Mouse (Mus musculus) lung, postnatal 0 days (tissue): Measurements from ENCODE around the gene Gtpbp8.

Source experiments
- CTCF ChIP-seq: IDR thresholded peaks from 2 replicates; pipeline ENCODE4 v1.5.1; 2016; ENCODE audit warnings: antibody characterized with exemption, mild to moderate bottlenecking
- EP300 ChIP-seq: IDR thresholded peaks from 2 replicates; pipeline ENCODE4 v1.6.1; 2016; ENCODE audit warnings: antibody characterized with exemption, mild to moderate bottlenecking, control low read depth

GRCm38 (mm10) chr16:44716305-44717140, 29.6 kb downstream of the Gtpbp8 start:
- TF ChIP-seq EP300 = no peak
- peak; percentile 78 for TF ChIP-seq CTCF
